Mouse (Mus musculus) CD4-positive naive resting alpha-beta T cell, adult 76 days (primary cell): ENCODE results near the gene Klhdc8a. TPM values are rescaled to one million over a fixed set of nuclear protein-coding genes. Genes with fewer than 3 reads are reported as not detected.

Experiments used
- total RNA-seq: library from RNA; stranded (reverse); gene quantifications from one replicate; pipeline ENCODE4 v1.2.4, GENCODE M21; 2023

The Klhdc8a gene
- total RNA-seq, result not detected

GRCm38 (mm10) chr1:132298425-132298800, at the start of gene Klhdc8a:
Gene Klhdc8a (plus strand): TSS chr1:132298626.

GRCm38 (mm10) chr1:132315889-132316624, 17.6 kb downstream of the Klhdc8a start, which contains the start of gene Nuak2:
Gene Nuak2 (plus strand): TSS chr1:132316126.

Other genes with a start within 250 kb of the Klhdc8a start
- gene Mfsd4a, start 230.6 kb upstream of the Klhdc8a start, total RNA-seq, result 0.23 TPM
- not detected for gene Cdk18, start 158.9 kb upstream of the Klhdc8a start, total RNA-seq
- not detected for gene Lemd1, start 107.2 kb upstream of the Klhdc8a start, total RNA-seq
- not detected for gene AC124108.1, start 107.2 kb upstream of the Klhdc8a start, total RNA-seq
- not detected for gene Gm10188, start 68.9 kb upstream of the Klhdc8a start, total RNA-seq
- 18.3 TPM for gene Nuak2, start 17.5 kb downstream of the Klhdc8a start, total RNA-seq
- 5.0 TPM for gene Tmcc2, start 92.7 kb downstream of the Klhdc8a start, total RNA-seq
- 17.1 TPM for gene Dstyk, start 118.9 kb downstream of the Klhdc8a start, total RNA-seq
- 50.4 TPM for gene Rbbp5, start 178.7 kb downstream of the Klhdc8a start, total RNA-seq
- 11.6 TPM for gene Tmem81, start 207.6 kb downstream of the Klhdc8a start, total RNA-seq
- gene Cntn2, start 244.6 kb downstream of the Klhdc8a start, total RNA-seq, result 0.94 TPM